ENCODE assay signal across 14 mouse cellular contexts in the genomic region with DNA sequence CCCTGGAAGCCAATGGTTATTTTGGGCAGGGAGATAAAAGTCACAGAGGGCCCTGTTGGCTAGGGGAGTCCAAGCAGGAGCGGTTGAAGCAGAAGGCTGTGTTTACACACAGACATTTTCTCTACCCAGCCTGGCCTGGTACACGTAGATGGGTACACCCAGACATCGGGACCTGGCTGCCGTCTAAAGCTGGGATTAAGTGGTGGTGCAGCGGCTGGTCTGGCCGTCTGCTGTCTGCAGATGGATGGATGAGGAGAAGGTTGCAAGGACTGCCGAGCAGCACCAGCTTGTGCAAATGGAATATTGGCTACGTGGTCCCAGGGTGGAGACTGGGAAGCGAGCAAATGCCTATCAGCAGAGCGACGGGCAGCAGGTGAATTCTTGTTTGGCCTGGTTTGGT. TPM values are rescaled to one million over a fixed set of nuclear protein-coding genes. Genes with fewer than 3 reads are reported as not detected.
"Had no signal": no experiment of that assay in that cellular context is flagged by ENCODE, and none has a peak within 500 bp of the region (broad histone marks: within the 10 kb centered on the region; RNA-seq: fewer than 3 reads in every experiment).

No protein-coding gene starts in this region.

- H3K4me2 ChIP-seq: limb, embryonic 13.5 days; midbrain, embryonic 12.5 days; neural tube, embryonic 13.5 days had no signal

- DNase-seq: kidney, postnatal 36 days; left cerebral cortex, postnatal 4 days; lung, adult 18-20 months; retina, postnatal 1 day; right cerebral cortex, postnatal 4 days; spleen, adult 18-20 months; thymus, adult 18-20 months; thymus, postnatal 14 days had no signal

- ATAC-seq: midbrain, embryonic 16.5 days had no signal

- H3K9me3 ChIP-seq: limb, embryonic 13.5 days; midbrain, embryonic 12.5 days; neural tube, embryonic 13.5 days had no signal

- H3K4me3 ChIP-seq: limb, embryonic 13.5 days; midbrain, embryonic 12.5 days; neural tube, embryonic 13.5 days had no signal

- H3K36me3 ChIP-seq: limb, embryonic 13.5 days; midbrain, embryonic 12.5 days; neural tube, embryonic 13.5 days had no signal

- H3K27ac ChIP-seq: limb, embryonic 13.5 days; liver, embryonic 14.5 days; midbrain, embryonic 12.5 days; neural tube, embryonic 13.5 days had no signal

- H3K9ac ChIP-seq: limb, embryonic 13.5 days; liver, embryonic 14.5 days; midbrain, embryonic 12.5 days; neural tube, embryonic 13.5 days had no signal

- H3K27me3 ChIP-seq: limb, embryonic 13.5 days; midbrain, embryonic 12.5 days; neural tube, embryonic 13.5 days had no signal

RNA-seq across cellular contexts. Expression of gene Epb41l1, which starts 46.8 kb away (rescaled TPM):
- total RNA-seq: megakaryocyte-erythroid progenitor cell, adult 5-6 weeks had no signal
